Mouse (Mus musculus) naive thymus-derived CD4-positive, alpha-beta T cell, adult 2 months (primary cell): Measurements from ENCODE around the gene Intu.

ENCODE experiments used
- DNase-seq: peaks from one replicate; pipeline ENCODE4 v3.0.0-alpha.2; 2011; ENCODE audit warnings: low read depth

Gene Intu

GRCm38 (mm10) chr3:40685855-40686515 lies 154.9 kb downstream of the Intu start:
- DNase-seq, result no peak

DNA sequence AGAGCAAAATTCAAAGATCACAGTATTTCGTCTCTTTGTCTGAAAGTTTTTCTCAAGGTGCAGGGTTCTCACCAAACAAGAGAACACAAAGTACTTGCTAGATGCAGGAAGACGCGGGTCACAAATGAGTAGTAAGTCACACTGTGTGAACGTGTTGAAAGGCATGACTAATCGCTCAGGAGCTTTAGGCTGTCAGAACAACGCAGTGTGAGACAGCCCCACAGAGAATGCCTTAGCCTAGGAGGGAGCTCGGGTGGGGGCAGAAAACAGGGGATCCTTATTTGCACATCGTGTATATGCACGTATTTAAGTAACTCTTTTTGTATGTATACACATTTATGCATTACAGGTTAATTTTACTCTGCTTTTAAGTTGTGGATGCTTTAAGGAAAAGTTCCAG lies 155.8 kb downstream of the Intu start:
- no peak for DNase-seq

- no peak for DNase-seq
Observed at GRCm38 (mm10) chr3:40687588-40687987, 156.5 kb downstream of the Intu start.

GRCm38 (mm10) chr3:40691566-40691965 lies 160.5 kb downstream of the Intu start:
- no peak for DNase-seq

DNA sequence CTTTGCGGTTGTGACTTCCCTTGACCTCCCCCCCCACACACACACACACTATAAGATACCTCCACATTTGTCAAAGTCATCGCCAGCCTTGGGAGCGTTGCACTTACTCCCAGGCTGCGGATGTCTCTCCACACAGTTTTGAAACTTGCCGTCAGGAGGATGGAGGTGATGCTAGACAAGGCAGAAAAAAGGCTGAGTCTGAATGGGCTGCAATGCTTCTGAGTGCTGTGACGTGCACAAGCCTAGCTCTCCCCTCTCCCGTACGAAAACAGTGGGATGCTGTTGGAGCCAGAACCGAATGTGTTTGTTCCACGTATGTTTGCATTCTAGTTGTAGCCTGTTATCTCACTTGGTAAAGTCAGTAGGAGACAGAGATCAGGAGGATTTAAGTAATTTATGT lies 162.3 kb downstream of the Intu start:
- DNase-seq, result no peak

DNA sequence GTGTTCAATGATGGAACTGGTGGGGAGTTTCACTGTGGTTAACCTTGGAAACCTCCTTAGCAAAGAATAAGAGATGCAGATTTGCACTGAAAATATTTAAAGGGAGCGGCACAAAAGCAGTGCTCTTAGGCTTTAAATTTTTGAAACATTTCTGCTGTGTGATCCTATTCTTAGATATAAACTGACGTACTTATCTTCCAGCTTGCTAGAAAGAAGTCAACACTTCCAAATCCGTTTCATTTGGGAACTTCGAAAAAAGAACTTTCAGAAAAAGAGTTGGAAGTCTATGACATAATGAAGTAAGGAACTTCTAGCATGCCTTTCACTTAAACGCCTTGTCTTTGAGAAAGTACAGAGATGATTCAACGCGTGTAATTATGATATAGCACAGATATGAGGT lies 162.9 kb downstream of the Intu start:
- DNase-seq, result no peak

GRCm38 (mm10) chr3:40694438-40694837 lies 163.4 kb downstream of the Intu start:
- no peak for DNase-seq

DNA sequence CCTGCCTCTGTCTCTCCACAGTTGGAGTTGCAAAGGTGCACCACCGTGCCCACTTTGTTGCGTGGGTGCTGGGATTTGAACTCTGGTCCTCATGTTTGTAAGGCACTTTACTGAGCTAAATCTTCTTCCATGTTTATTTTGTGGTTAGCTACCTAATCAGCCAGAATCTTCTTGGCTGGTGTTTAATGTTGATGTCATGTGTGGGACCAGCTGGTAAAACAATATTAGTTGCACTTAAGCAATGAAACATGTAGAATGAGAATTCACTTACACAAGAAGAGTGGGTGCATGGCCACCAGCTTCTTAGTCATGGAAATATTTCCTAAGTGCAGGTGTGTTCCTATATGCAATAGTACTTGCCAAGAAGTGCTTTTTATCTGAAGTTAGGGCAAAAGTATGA lies 164.1 kb downstream of the Intu start:
- no peak for DNase-seq

DNA sequence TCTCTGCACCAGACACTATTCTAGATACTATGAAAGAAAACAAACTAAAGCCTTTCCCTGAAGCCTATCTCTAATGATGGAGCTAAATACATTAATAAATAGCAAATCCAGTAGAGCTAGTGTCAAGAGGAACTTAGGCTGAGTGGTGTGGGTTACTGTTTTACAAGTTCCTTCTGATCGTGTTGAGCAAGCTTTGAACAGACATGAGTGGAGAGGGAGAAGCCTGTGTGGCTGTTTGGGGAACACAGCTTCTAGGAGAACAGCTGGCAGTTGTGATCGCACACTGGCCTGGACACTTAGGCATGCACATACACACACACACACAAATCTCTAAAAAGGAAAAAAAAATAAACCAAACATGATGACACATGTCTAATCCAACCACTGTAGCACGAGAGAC lies 167.7 kb downstream of the Intu start:
- no peak for DNase-seq

GRCm38 (mm10) chr3:40704816-40705430 lies 173.8 kb downstream of the Intu start:
- no peak for DNase-seq

- no peak for DNase-seq
Observed at GRCm38 (mm10) chr3:40708655-40709054, 177.6 kb downstream of the Intu start, which contains the start of gene Slc25a31. Gene Slc25a31 (plus strand): TSS chr3:40708855.

GRCm38 (mm10) chr3:40716056-40716455 lies 185.0 kb downstream of the Intu start:
- DNase-seq, result no peak

- no peak for DNase-seq
Observed at GRCm38 (mm10) chr3:40719022-40719421, 187.9 kb downstream of the Intu start.

- no peak for DNase-seq
Observed at GRCm38 (mm10) chr3:40738381-40738912, 207.4 kb downstream of the Intu start.

DNA sequence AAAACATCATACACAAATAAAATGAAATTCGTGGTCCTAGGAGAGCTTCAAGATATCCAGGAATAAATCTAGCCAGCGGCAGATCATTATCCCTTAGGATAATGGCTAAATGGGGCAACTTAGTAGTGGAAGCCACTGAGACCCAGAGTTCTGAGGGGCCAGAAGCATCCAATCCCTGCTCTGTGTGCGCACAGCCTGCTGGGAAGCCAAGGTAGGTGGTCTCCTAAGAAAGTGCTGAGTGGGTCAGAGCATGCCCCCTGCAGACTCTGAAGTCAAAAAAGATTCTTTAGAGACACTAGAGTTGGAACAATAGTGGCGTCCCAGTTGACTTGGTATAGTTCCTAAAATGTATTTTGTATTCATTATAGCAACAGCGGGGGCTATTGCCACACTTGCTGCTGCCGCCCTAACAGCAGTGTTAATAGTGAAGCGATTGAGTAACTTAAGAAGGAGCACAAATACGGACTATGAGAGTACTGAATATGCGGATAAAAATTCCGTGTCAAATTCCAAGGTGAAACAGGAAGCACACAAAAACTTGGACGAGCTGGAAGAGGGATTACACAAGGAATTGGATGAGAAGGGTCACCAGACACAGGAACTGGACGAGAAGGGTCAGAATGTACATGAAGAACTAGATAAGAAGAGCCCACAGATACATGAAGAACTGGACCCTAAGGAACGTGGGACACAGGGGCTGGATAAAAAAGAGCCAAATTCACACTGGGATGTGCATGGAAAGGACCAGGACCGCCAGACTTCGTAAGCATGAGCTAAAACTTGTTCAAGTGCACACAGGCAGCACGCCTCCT lies 213.1 kb downstream of the Intu start, which contains the start of gene Hspa4l:
Hspa4l (plus strand) TSS at position 472 of the 812 bp plus-strand sequence.
- no peak for DNase-seq

- DNase-seq, result peak; percentile 94
Observed at GRCm38 (mm10) chr3:40744836-40745660, 214.0 kb downstream of the Intu start.

DNA sequence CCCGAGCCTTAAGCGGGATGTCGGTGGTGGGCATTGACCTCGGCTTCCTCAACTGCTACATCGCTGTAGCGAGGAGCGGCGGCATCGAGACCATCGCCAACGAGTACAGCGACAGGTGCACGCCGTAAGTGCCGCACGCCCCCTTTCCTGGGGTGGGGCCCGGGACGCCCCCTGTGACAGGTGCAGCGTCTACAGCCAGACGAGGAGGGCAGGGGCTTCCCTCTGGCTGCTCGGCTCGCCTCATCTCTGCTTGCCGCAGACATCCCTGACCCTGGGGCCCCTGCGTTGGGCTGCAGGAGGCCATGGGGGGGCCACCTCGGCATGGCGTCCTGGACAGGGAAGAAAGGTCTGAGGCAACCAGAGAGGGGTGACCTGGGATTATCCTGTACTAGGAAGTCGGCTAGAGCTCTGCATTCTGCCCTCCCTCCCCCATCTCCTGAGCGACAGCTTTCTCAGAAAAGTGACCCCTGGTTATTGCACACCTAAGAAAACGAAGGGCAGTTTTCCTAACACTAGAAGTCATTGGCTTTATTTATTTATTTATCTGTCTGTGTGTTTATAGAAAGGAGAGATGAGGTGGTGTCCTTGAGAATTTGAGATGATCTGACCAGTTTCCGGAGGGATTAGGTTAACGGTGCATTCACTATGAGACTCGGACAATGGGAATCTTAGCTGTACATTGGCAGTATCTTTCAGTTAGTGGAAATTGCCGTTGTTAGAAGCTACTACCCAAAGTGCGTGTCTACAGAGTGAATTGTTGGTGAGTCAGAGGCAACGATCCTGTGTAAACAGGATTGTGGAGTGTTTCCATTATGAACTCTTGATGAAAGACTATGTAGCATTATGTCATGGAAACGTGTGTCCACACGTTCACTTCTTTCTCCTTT lies 214.8 kb downstream of the Intu start:
- peak; percentile 78 for DNase-seq
